Mouse (Mus musculus) spleen, adult 12 weeks (tissue): ENCODE results near the gene Gm17584.
"Not testable (repeated sequence)": the region's sequence is repeated elsewhere in the genome, so short reads cannot be mapped to it uniquely, and the experiment has no call there.

Experiments used
- DNase-seq: peaks from one replicate; pipeline ENCODE4 v3.0.0; 2022; ENCODE audit warnings: low spot score

Gm17584 gene

DNA sequence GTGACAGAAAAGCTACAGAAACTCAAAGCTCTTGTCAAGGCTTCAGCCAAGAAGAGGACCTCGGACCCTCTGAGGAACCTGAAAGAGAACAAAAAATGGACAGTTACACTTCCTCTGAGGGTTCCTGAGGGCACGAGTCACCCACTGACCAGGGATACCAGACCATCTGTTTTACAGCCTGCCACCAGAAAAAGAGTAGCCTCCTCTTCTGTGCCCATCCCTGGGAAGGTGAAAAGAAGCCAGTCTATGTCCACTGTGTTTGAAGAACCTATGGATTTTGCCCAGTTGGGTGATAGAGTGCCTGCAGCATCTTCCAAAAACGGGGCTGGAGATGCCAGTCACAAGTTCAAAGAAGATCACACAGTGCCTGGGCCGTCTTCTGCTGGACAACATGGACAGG lies at the start of gene Gm17584:
Gene Gm17584, plus strand, starts transcription at position 301 of the 400 bp plus-strand sequence.
- DNase-seq, result not testable (repeated sequence)
